ENCODE assay signal across 19 mouse cellular contexts in genomic region chr19:12471866-12472265, GRCm38 (mm10). TPM values are rescaled to one million over a fixed set of nuclear protein-coding genes. Genes with fewer than 3 reads are reported as not detected.
A peak's percentile ranks its signal among the peaks of the same experiment; 100 is the strongest.
DNase-seq lines count a peak whose midpoint lies in the region; ATAC-seq and TF ChIP-seq lines count a peak whose summit lies in the region.
"Had no signal": no experiment of that assay in that cellular context is flagged by ENCODE, and none has a peak within 500 bp of the region (broad histone marks: within the 10 kb centered on the region; RNA-seq: fewer than 3 reads in every experiment).

No protein-coding gene starts in this region.

- H3K4me1 ChIP-seq in heart, embryonic 10.5 days: no peaks in the 10 kb centered on the region
- H3K4me1 ChIP-seq in embryonic fibroblast, embryonic 13.5 days (ENCODE audit: control insufficient read depth, insufficient read depth, low read length): peaks cover 24% of the 10 kb centered on the region
- no peaks in the 10 kb centered on the region for H3K4me1 ChIP-seq in midbrain, embryonic 11.5 days (ENCODE audit: control insufficient read depth, insufficient read depth, low read length)

- H3K9me3 ChIP-seq in heart, embryonic 10.5 days: no peaks in the 10 kb centered on the region
- no peaks in the 10 kb centered on the region for H3K9me3 ChIP-seq in midbrain, embryonic 11.5 days (ENCODE audit: control insufficient read depth, low read length)
- H3K9me3 ChIP-seq: intestine, embryonic 15.5 days; limb, embryonic 12.5 days had no signal

- H3K27ac ChIP-seq in heart, embryonic 10.5 days: no peak overlapping the region
- H3K27ac ChIP-seq in embryonic fibroblast, embryonic 13.5 days (ENCODE audit: insufficient read depth, low read length): peak overlapping the region; percentile 68
- H3K27ac ChIP-seq in midbrain, embryonic 11.5 days (ENCODE audit: low read depth, low read length): no peak overlapping the region
- H3K27ac ChIP-seq: intestine, embryonic 15.5 days; limb, embryonic 12.5 days had no signal

- peak; percentile 27 for ATAC-seq in megakaryocyte, adult 5-6 weeks (ENCODE audit: poor library complexity, severe bottlenecking)
- ATAC-seq in midbrain, embryonic 11.5 days (ENCODE audit: low FRiP score): no peak
- ATAC-seq: intestine, embryonic 15.5 days had no signal

- TF ChIP-seq POLR2A in embryonic fibroblast, embryonic 13.5 days (IDR thresholded peaks at IDR 0.05; ENCODE audit: low read depth, low read length): no peak

- H3K9ac ChIP-seq in midbrain, embryonic 11.5 days (ENCODE audit: low read length): no peak overlapping the region
- H3K9ac ChIP-seq: intestine, embryonic 15.5 days; limb, embryonic 12.5 days had no signal

- WGBS in heart, embryonic 10.5 days: 66% methylated on average over 3 of the region's 3 CpGs
- WGBS in midbrain, embryonic 11.5 days: 75% methylated on average over 3 of the region's 3 CpGs

- H3K4me3 ChIP-seq in heart, embryonic 10.5 days: no peak overlapping the region
- H3K4me3 ChIP-seq in embryonic fibroblast, embryonic 13.5 days (ENCODE audit: insufficient read depth, low read length): no peak overlapping the region
- H3K4me3 ChIP-seq in midbrain, embryonic 11.5 days (ENCODE audit: low read depth, low read length): no peak overlapping the region
- H3K4me3 ChIP-seq: erythroblast, embryonic 14.5 days; intestine, embryonic 15.5 days; limb, embryonic 12.5 days; myocyte had no signal

- no peak overlapping the region for H3K4me2 ChIP-seq in midbrain, embryonic 11.5 days
- H3K4me2 ChIP-seq: intestine, embryonic 15.5 days; limb, embryonic 12.5 days had no signal

- no peaks in the 10 kb centered on the region for H3K36me3 ChIP-seq in heart, embryonic 10.5 days
- H3K36me3 ChIP-seq in midbrain, embryonic 11.5 days (ENCODE audit: control insufficient read depth, insufficient read depth, low read length): peaks cover 37% of the 10 kb centered on the region
- H3K36me3 ChIP-seq: limb, embryonic 12.5 days had no signal

- DNase-seq in heart, embryonic 10.5 days (ENCODE audit: low spot score): peak; percentile 19
- DNase-seq in heart, postnatal 25 days (ENCODE audit: low spot score): no peak
- DNase-seq in A20 (ENCODE audit: low read depth, low spot score): peak; percentile 30
- DNase-seq in midbrain, embryonic 11.5 days (ENCODE audit: low spot score, missing footprints): no peak
- no peak for DNase-seq in adrenal gland, postnatal 10 days
- DNase-seq in cerebellum, postnatal 4 days (ENCODE audit: low spot score in 2 of 2): no peak
- DNase-seq: cerebellum, postnatal 10 days; gastrocnemius, postnatal 25 days; thymus, adult 2 months had no signal

- intact Hi-C loops in heart, postnatal 25 days (cut with DNase I): no loop called here

- H3K27me3 ChIP-seq in heart, embryonic 10.5 days (ENCODE audit: insufficient read depth, poor library complexity, severe bottlenecking): no peaks in the 10 kb centered on the region
- H3K27me3 ChIP-seq in midbrain, embryonic 11.5 days (ENCODE audit: control insufficient read depth, insufficient read depth, low read length): no peaks in the 10 kb centered on the region
- H3K27me3 ChIP-seq: intestine, embryonic 15.5 days; limb, embryonic 12.5 days had no signal

- TF ChIP-seq CTCF in embryonic fibroblast, embryonic 13.5 days (IDR thresholded peaks at IDR 0.05; ENCODE audit: borderline replicate concordance, insufficient read depth, low read length): no peak

RNA-seq across cellular contexts. Expression of gene Mpeg1, which starts 11.3 kb away (rescaled TPM):
- 0.05 TPM in 1 of 2 replicates, not detected in the other for polyA plus RNA-seq in heart, embryonic 10.5 days (2016; fragmentation: Nextera tagmentation; extraction: Ambion mirVana)
- 1 to 10 TPM; 7.4 to 8.3 TPM for total RNA-seq in heart, postnatal 25 days (2021)
- polyA plus RNA-seq in embryonic fibroblast, embryonic 13.5 days (2011; ENCODE audit: insufficient read length, low read depth, missing spikeins): 0.82 and 7.0 TPM in 2 replicates
- total RNA-seq in megakaryocyte, adult 5-6 weeks (2015): 1,084 and 1,137 TPM in 2 replicates
- total RNA-seq in megakaryocyte, adult 5-6 weeks (2017): 543 and 663 TPM in 2 replicates
- polyA plus RNA-seq in midbrain, embryonic 11.5 days (2014; fragmentation: Nextera tagmentation; extraction: Ambion mirVana): 0.90 and 1.1 TPM in 2 replicates
- total RNA-seq in adrenal gland, postnatal 10 days (2021): 10 to 100 TPM; 15.1 to 16.1 TPM

RNA-seq across cellular contexts. Expression of gene Dtx4, which starts 29.4 kb away (rescaled TPM):
- polyA plus RNA-seq in heart, embryonic 10.5 days (2016; fragmentation: Nextera tagmentation; extraction: Ambion mirVana): 0.91 and 2.9 TPM in 2 replicates
- 1 to 10 TPM; 6.8 to 8.1 TPM for total RNA-seq in heart, postnatal 25 days (2021)
- polyA plus RNA-seq in embryonic fibroblast, embryonic 13.5 days (2011; ENCODE audit: insufficient read length, low read depth, missing spikeins): 6.2 and 10.4 TPM in 2 replicates
- total RNA-seq in megakaryocyte, adult 5-6 weeks (2015): 7.3 and 9.9 TPM in 2 replicates
- total RNA-seq in megakaryocyte, adult 5-6 weeks (2017): 8.3 and 9.0 TPM in 2 replicates
- polyA plus RNA-seq in midbrain, embryonic 11.5 days (2014; fragmentation: Nextera tagmentation; extraction: Ambion mirVana): 62.0 and 64.3 TPM in 2 replicates
- 10 to 100 TPM; 22.5 to 24.4 TPM for total RNA-seq in adrenal gland, postnatal 10 days (2021)

RNA-seq across cellular contexts. Expression of gene Pfpl, which starts 44.2 kb away (rescaled TPM):
- not detected in 2 replicates for polyA plus RNA-seq in heart, embryonic 10.5 days (2016; fragmentation: Nextera tagmentation; extraction: Ambion mirVana)
- not detected for total RNA-seq in heart, postnatal 25 days (2021)
- polyA plus RNA-seq in embryonic fibroblast, embryonic 13.5 days (2011; ENCODE audit: insufficient read length, low read depth, missing spikeins): not detected in 2 replicates
- total RNA-seq in megakaryocyte, adult 5-6 weeks (2015): not detected in 2 replicates
- total RNA-seq in megakaryocyte, adult 5-6 weeks (2017): not detected in 2 replicates
- not detected in 2 replicates for polyA plus RNA-seq in midbrain, embryonic 11.5 days (2014; fragmentation: Nextera tagmentation; extraction: Ambion mirVana)
- not detected for total RNA-seq in adrenal gland, postnatal 10 days (2021)
- total RNA-seq: adrenal gland, postnatal 4 days; gastrocnemius, postnatal 25 days; megakaryocyte progenitor cell, adult 5-6 weeks had no signal
- polyA plus RNA-seq: C2C12; erythroblast, embryonic 14.5 days; heart, embryonic 16.5 days; intestine, embryonic 15.5 days; limb, embryonic 12.5 days had no signal

RNA-seq across cellular contexts. Expression of gene Olfr1441, which starts 54.6 kb away (rescaled TPM):
- not detected in 2 replicates for polyA plus RNA-seq in heart, embryonic 10.5 days (2016; fragmentation: Nextera tagmentation; extraction: Ambion mirVana)
- total RNA-seq in heart, postnatal 25 days (2021): not detected
- not detected in 2 replicates for polyA plus RNA-seq in embryonic fibroblast, embryonic 13.5 days (2011; ENCODE audit: insufficient read length, low read depth, missing spikeins)
- not detected in 2 replicates for total RNA-seq in megakaryocyte, adult 5-6 weeks (2015)
- total RNA-seq in megakaryocyte, adult 5-6 weeks (2017): not detected in 2 replicates
- not detected in 2 replicates for polyA plus RNA-seq in midbrain, embryonic 11.5 days (2014; fragmentation: Nextera tagmentation; extraction: Ambion mirVana)
- not detected for total RNA-seq in adrenal gland, postnatal 10 days (2021)
- total RNA-seq: adrenal gland, postnatal 4 days; gastrocnemius, postnatal 25 days; megakaryocyte progenitor cell, adult 5-6 weeks had no signal
- polyA plus RNA-seq: C2C12; erythroblast, embryonic 14.5 days; heart, embryonic 16.5 days; intestine, embryonic 15.5 days; limb, embryonic 12.5 days; myocyte; thymus, adult 2 months had no signal

Comparison
In these comparisons a context has a peak if more than half of its experiments do, and no peak if none do; other contexts are left out.
1. DNase-seq: peak in heart, embryonic 10.5 days (single experiment) and A20 (single experiment); none in heart, postnatal 25 days (single experiment), midbrain, embryonic 11.5 days (single experiment), adrenal gland, postnatal 10 days (single experiment) and cerebellum, postnatal 4 days (0 of 2).
2. RNA of gene Mpeg1, which starts 11.3 kb away (total RNA-seq): 543 to 1,137 TPM in megakaryocyte, adult 5-6 weeks; 15.1 to 16.1 TPM in adrenal gland, postnatal 10 days and 7.4 to 8.3 TPM in heart, postnatal 25 days; every median in the first group is over 10 times any median in the second.